Mouse (Mus musculus): Measurements from ENCODE around the gene Galnt2. TPM values are rescaled to one million over a fixed set of nuclear protein-coding genes. Genes with fewer than 3 reads are reported as not detected.

Gene Galnt2
- total RNA-seq, 2 experiments from 2014 or later: 51.5 to 60.6 TPM

DNA sequence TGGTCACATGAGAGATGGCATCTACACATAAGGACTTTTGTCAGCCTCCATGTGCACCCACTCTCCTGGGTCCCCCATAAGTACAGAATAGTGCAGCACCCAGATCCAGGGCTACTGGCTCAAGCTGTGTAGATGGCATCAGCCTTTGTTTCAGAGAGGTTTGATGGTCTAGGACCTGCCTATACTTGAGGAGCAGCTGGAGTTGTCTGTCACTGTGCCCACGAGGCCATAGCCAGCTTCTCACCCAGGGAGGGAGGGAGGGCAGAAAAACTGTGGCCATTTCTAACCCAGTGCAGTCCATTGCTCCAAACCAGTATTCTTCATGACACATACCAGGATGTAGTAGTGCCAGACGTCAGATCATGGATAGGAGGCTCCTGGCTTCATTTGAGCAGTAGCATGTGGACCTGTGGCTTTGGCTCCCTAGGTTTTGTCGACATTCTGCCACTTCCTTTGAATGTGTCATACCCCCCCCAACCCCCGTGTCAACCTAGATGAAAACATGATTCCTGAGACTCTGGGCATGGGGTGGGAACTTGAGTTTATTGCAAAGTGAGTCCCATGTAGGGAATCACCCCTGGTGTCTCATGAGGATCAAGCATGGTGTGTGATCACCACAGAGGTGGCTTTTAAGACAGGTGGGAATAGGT, 57.1 kb downstream of the Galnt2 start:
- no peak for DNase-seq (ENCODE audit: low spot score in 2 of 2)

DNA sequence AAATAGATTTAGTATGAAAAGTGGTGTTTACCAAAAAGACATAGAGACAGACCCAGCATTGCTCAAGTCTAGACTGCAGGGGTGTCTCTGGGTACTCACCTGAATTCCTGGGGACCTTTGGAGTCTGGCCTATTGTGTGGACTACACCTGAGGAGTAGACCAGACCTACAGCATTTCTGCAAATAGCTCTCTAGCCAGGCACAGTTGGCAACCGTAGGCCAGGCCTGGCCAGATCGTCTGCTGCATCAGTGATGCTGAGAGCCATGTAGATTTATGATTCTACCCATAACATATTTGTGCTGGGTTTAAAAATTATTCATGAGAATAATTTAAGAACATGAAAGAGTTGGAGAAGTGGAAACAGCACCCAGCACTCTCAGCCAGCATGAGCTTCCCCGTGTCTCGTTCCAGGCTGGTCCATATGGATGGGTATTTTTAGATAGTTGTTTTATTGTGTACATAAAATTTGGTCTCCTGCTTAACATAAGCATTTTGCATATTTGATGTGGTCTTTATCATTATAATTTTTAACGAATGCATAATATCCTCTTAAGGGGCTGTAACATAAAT, 58.4 kb downstream of the Galnt2 start:
- no peak for DNase-seq (ENCODE audit: low spot score in 2 of 2)

DNA sequence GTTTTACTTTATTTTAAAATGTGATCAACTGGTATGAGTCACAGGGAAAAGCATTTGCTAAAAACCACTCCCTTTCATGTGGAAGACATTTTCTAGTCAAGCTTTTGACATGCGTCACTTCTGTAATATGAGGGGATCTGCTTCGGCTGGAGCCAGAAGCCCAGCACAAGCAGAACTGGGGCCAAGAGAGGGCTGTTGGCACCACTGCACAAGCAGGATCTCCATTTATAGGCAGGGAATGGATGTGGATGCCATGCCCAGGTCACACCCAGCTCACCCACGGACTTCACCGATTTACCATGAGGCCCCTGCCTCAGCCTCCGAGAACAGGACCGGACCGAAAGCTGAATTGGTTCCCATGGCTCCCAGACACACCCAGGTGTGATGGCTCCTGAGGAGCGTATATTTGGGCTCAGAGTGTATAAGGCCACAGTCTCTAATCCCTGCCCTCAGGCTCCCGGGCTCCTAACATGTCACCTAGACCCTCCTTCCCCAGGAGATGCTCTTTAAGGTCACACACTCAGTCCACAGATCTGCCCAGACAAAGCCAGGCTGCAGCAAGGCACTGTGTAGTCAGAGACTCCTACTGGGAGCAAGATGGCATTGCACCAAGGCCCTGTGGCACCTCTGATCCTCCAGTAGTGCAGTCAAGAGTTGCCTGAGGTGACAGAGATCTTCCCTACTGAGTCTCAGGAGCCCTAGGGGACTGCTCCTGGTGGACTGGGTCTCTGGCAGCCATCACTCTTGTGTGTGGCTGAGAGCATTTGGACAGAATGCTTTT, 59.9 kb downstream of the Galnt2 start:
- no peak for DNase-seq (ENCODE audit: low spot score in 2 of 2)

DNA sequence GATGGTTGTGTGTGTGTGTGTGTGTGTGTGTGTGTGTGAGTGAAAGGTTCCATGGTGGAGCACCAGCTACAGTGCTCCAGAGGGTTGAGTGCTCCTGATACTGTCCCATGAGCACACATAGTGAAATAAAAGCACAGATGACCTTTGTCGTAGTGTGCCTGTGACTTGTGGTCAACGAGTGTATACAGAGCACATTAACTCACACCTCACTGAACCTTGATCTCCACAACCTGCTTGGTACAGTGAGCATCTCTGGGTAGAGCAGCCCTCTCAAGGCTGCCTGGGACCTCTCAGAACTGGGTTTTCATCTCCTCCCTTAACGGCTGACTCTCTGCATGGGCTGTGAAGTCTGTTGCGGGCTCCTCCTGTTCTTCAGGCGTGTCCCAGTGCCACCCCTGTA, 60.5 kb downstream of the Galnt2 start:
- DNase-seq (ENCODE audit: low spot score in 2 of 2): no peak

DNA sequence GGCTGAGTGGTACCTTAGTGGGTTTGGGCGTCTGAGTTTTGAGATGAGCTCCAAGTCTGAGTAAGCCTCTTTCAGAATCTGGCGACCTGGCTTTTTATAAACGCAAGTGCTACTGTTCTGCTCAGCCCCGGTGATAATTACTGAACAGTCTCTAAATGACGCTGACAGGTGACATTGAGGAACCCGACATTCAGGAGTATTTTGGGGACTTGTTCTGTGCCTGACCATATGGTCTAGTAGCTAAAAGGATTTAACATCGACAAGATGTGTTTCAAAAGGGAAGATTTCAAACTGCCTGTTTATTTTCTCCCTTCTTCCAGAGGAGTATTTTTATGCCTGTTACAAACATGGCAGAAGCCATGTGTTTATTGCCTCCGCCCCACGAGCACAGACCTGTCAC, 61.8 kb downstream of the Galnt2 start:
- DNase-seq (ENCODE audit: low spot score in 2 of 2): no peak

DNA sequence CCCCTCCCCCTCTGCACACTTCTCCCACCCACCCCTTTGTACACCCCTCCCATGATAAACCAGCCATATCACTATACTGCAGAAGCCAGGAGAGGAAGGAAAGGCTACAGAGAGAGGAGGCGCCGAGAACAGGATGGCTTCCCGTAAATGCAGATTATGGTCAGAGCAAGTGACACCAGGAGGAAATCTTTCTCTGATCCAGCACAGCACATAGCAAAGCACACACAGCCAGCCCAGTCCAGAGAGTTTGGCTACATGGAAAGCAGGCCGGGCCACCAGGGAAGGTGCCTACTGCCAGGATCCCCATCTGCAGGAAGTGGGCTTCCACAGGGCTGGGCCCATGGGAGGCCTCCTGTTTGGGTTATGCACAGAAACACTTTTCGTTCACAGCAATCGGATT, 63.2 kb downstream of the Galnt2 start:
- no peak for DNase-seq (ENCODE audit: low spot score in 2 of 2)

DNA sequence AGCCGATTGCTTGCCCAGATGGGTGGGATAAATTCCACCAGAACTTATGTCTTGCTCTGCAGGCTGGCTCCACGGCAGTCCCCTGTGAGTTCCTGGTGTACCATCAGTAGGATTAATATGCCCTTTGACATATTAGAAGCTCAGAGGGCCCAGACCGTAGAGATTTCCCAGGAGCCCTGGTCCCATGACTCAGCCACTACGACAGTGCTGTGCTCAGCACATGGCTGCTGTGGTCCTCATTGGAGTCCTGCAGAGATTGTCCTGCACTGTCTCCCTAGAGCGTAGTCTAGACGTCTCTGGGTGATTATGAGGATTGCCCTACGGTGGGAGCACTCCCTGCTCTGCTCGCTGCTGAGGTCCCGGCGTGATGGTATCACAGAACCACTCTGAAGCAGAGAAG, 63.7 kb downstream of the Galnt2 start:
- no peak for DNase-seq (ENCODE audit: low spot score in 2 of 2)

DNA sequence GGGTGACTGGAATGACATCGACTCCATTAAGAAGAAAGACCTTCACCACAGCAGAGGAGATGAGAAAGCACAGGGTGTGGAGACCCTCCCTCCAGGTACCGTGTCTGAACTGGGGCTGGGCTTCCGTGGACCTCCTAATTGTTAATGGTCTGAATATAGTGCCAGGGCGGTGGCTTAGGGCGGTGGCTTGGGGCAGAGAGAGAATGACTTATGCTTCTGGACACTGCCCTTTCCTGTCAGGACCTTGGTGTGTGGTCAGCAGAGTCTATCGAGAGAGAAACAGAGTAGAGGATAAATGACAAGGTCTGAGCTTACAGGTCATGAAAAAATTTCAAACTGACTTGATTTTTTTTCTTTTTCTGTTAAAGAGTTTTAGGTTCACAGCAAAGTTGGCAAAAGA, 64.2 kb downstream of the Galnt2 start:
- no peak for DNase-seq (ENCODE audit: low spot score in 2 of 2)

DNA sequence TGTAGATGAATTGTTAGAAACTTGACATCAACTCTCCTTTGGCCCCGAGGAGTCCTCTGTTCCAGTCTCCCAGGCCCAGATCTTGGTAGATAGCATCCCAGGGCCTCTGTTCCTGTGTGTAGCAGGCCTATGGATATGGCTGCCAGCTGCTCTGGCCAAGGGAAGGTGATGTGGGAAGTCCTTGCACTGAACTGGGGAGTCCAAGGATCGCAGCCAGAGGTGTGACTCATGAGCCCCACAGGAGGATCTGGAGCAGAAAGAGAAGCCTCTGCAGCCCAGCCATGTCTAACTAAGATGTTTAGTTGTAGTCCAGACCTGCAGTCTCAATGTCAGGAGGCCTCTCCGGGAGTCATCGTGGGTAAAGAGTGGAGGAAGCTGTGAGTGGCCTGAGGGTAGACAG, 70.3 kb downstream of the Galnt2 start:
- DNase-seq (ENCODE audit: low spot score in 2 of 2): no peak

DNA sequence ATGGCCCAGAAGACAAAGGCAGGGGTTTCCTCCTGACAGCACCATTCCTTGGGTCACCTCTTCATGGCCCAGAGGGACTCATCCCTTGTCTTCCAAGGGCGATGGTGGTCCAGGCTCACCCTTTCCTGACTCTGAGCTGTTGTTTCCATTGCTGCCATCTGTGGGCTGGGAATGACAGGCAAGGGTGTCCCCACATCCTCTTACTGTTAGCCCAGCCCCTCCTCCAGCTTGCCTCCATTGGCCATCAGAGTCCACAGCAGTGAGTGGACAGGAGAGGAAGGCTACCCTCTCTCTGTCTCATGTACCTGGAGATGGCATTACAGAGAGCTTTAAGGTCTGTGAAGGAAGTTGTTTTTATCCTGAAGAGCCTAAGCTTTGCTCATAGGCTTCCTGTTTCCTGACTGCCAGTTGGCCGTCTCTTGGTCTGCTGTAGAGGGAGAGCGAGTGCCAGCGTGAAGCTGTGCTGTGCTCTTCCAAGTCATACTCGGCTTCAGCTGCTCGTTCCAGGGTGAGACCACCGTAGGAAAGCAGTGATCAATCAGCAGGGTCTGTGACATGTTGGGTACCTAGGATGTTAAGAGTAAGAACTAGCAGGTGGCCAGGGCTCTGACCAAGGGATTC, 70.9 kb downstream of the Galnt2 start:
- DNase-seq (ENCODE audit: low spot score in 2 of 2): no peak

DNA sequence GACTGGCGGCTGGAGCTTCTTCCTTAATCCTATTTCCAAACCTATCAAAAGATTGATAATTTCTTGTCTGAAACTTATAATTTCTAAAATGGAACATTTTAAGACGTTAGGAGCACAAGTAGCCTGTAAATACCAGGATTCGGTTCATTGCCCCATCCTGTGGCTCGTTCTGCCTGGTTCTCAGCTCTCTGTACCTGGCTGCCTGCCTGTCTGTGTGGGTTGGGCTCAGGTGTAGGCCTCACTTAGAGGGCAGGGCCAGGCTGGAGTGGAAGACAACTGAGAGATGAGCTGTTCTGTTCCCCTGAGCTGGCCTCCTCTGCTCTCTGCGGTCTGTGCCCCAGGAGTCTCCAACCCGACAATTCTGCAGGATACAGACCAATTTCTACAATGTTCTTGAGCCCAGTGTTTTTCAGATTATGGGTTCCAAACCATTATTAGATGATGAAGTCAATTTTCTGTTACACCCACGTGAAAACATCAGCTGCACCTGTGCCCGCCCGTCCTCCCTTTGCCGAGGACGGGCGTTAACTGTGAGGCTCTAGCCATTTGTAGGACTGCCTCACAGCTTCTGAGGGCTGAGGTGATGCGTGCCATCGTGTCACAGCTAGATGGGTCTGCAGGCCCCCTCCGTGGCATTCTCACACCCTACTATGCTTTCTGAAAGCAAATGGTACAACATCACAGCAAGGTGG, 72.2 kb downstream of the Galnt2 start:
- DNase-seq (ENCODE audit: low spot score in 2 of 2): no peak

DNA sequence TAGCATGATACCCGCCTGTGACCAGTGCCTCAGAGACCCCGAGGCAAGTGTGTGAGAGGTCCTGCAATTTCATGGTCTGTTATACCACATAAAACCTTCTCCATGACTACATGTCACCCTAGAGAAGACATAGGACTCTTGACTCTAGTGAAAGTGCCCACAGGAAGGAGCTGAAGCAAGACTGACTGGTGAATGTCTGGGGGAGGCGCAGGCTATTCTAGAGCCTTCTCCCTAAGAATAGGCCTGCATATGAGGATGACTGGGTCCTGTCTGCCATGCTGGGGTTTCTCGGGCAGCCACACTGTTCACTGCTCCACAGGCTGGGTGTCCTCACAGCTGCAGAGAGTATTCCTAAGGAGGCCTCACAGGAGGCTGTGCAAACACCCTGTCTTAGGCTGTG, 73.0 kb downstream of the Galnt2 start:
- DNase-seq (ENCODE audit: low spot score in 2 of 2): no peak

DNA sequence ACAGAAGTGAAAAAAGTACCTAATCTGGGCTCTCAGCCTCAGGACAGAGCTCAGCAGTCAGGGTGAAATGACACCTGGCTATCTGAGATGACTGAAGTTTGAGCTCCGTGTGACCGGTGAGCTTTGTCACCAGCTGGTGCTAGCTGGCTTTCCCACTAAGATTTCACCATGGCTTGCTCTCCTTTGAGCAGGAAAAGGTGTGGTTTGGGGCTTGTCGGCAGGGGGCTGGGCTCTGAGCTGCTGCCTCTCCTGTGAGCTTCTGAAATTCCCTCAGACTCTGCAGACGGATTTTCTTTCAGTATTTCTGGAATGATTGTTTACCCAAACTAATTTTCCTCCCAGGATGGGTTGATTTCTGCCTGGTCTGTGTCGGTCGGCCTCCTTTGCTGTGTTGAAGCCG, 75.4 kb downstream of the Galnt2 start:
- no peak for DNase-seq (ENCODE audit: low spot score in 2 of 2)

DNA sequence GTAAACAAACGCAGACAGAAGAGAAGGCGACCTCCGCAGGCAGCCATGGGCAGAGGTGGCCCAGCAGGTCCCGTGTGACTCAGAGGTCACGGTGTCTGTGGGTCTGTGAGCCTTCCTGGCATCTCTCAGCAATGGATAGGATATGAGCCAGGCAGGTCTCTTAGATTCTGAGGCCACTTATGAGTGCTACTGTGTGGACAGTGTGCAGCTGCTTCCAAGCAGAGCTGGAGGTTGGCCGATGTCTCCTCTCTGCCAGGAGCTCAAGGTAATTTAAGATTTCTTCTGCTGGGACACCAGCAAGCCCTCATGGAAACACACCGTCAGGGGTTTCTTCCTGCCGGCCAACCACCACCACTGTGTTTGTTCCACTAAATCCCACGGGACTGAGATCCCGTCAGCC, 76.5 kb downstream of the Galnt2 start:
- DNase-seq (ENCODE audit: low spot score in 2 of 2): no peak

DNA sequence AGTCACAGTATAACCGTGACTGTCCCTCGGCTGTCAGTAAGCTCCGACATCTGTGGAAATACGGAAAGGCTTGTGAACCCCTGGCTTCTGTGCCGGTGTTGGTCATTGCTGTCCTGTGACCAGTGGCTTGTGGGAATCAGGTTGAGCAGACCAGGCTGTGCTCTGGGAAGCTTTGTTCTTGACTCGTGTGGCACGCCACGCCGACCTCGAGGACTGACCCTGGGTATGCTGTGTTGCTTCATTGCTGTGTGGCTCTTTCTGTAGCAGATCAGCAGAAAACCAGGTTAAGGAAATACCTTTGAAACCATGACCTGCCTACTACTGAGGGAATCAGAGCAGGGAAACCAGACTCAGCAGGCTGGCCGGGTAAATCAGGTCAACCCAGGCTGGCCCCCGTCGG, 79.3 kb downstream of the Galnt2 start:
- DNase-seq (ENCODE audit: low spot score in 2 of 2): no peak

DNA sequence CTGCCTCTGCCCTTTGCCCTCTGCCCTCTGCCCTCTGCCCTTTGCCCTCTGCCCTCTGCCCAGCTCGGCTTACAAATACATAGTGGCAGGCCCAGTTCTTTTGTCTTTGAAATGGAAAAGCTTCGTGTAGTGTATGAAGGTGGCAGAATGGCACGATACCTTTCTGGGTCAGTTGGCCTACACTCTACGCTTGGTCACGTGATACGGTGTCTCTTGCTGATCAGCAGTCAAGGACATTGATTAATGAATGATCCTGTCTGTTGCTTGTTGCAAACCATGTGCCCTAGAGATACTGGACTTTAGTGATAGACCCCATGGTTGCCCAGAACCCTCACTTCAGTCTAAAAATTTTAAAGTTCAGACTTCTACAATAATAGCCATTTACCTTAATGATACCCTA, 79.9 kb downstream of the Galnt2 start:
- DNase-seq (ENCODE audit: low spot score in 2 of 2): no peak

DNA sequence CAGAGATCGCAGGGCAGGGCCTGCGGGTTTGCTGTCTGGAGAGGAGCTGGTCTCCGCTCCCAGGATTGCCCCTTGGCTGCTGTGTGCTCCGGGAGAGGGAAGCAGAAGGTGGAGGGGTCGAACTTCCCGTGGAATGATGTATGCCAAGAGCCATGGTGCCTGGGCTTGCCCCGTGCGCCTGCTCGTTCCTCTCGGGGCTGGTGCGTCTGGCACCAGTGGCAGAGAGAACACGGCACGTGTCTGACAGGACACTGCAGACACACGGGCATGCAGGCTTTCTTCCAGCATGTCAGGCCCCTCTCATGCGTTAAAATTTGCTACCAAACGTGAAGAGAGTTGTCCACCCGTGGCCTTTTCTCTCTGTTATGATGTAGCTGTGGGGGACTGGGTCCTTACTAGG, 80.5 kb downstream of the Galnt2 start:
- no peak for DNase-seq (ENCODE audit: low spot score in 2 of 2)

DNA sequence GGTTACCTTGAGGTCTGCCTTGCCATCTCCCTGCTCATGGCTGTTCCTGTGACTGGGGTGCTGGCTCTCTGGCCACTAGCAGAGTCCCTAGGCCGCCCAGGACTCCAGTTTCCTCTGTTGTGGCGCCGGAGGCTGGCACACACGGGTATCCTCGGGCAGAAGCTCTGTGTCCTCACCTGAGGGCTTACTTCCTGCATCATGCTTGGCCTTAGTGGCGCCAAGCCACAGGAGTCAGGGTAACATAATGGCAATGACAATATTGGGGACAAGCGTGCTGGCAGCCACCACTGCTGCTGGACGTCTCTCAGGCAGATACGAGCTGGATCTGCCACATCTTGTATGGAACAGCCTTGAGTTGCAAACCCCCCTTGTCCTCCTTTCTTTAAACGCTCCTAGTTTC, 81.0 kb downstream of the Galnt2 start:
- no peak for DNase-seq (ENCODE audit: low spot score in 2 of 2)

DNA sequence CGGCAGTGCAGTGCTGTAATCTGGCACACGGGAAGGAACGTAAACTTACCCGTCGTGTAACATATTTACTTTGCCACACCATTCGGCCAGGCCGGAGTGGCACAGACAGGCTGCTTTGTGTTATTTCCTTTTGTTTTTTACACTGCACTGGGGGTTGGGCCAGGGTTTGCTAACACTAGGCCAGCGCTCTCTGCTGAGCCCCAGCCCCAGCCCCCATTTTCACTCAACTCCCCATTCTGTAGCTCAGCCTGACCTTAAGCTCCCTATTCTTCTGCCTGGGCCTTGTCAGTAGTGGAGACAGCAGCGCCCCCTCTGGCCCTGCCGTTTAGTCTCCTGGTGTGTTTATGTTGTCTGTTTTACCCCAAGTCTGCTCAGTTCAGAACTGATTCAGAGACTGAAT, 83.6 kb downstream of the Galnt2 start:
- no peak for DNase-seq (ENCODE audit: low spot score in 2 of 2)

DNA sequence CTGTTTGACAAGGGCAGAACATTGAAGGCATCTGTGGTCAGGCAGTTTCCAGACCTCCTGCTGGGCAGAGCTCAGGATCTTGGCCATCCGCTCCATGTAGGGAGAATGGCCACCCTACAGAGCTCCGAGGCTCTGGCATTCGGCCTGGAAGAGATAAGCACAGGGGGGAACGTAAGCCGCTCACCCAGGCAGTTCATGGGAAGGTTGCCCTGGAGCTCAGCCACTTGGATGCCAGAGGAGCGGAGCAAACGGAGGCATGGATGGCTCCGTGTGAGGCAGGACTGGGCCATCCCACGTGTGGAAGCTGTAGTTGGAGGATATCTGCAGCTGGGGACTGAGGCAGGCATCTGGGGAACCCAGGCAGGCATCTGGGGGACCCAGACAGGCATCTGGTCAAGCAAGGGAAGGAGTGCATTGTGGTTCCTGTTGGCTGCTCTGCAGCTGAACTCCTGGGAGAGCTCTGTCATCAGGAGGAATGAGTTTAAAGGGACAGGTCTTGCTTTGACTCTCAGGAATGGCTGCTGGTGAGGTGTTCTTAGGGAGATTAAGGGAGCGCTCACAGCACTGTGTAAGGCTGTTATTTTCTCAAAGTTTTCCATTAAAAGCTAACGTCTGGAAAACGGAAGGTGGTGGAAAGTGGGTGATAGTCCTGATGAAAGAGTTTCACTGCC, 85.4 kb downstream of the Galnt2 start:
- DNase-seq (ENCODE audit: low spot score in 2 of 2): no peak

DNA sequence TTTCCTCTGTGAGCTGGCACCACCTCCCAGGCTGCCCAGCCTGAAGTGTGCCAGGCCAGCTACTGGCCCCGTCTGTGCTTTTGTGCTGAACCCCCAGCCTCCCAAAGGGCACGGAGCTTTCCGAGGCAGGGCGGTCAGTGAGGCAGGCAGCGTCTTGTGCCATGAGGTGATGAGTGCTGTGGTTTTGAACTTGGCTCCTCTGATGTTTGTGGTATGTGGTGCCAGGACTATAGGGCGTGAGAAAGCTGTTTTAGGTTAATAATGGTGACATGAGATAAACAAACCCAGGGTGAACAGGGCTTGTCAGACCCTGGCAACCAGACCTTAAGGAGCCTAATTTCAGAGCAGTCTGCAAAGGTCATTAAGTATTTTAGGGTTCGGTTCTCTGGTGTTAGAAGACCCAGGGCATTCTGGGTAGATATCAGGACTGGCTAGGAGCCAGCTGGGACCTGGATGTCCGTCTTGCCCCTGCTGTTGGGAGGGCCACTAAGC, 86.0 kb downstream of the Galnt2 start:
- no peak for DNase-seq (ENCODE audit: low spot score in 2 of 2)

All from left cerebral cortex, adult 18-20 months (tissue).